Mouse (Mus musculus): ENCODE measurements at regions not wholly inside any gene's neighbourhood (a gene's known extent, or its start where the extent isn't known, plus 50 kb on each side); places are given as distances from the start of the nearest gene placed in this dataset.

- no peak for DNase-seq (ENCODE audit: low spot score)
- no peaks in the 10 kb centered on the region for H3K36me3 ChIP-seq (replicated peaks; ENCODE audit: control insufficient read depth, insufficient read depth)
- H3K4me1 ChIP-seq (replicated peaks; ENCODE audit: control insufficient read depth, insufficient read depth, low read length) = no peaks in the 10 kb centered on the region
- 89% methylated on average over 4 of the region's 4 CpGs for WGBS
- H3K9ac ChIP-seq = no peak overlapping the region
- H3K27ac ChIP-seq = no peak overlapping the region
- no peaks in the 10 kb centered on the region for H3K27me3 ChIP-seq (ENCODE audit: control insufficient read depth, insufficient read depth, low read length)
- no peak for ATAC-seq (ENCODE audit: low FRiP score)
- H3K4me2 ChIP-seq (replicated peaks) = no peak overlapping the region
- no peaks in the 10 kb centered on the region for H3K9me3 ChIP-seq (ENCODE audit: control insufficient read depth, low read length)
- H3K4me3 ChIP-seq (replicated peaks; ENCODE audit: low read length) = no peak overlapping the region
These were observed 66.8 kb upstream of the Rps6ka3 start for GRCm38 (mm10) chrX:159143278-159143677.

- 90% methylated on average over 3 of the region's 3 CpGs for WGBS
- H3K36me3 ChIP-seq (replicated peaks; ENCODE audit: control insufficient read depth, insufficient read depth) = no peaks in the 10 kb centered on the region
- H3K27me3 ChIP-seq (ENCODE audit: control insufficient read depth, insufficient read depth, low read length) = no peaks in the 10 kb centered on the region
- DNase-seq (ENCODE audit: low spot score) (no peak), ATAC-seq (ENCODE audit: low FRiP score) (no peak)
- no peak overlapping the region for H3K4me2 ChIP-seq (replicated peaks)
- no peak overlapping the region for H3K4me3 ChIP-seq (replicated peaks; ENCODE audit: low read length)
- no peak overlapping the region for H3K27ac ChIP-seq
- H3K9ac ChIP-seq = no peak overlapping the region
- H3K4me1 ChIP-seq (replicated peaks; ENCODE audit: control insufficient read depth, insufficient read depth, low read length) = no peaks in the 10 kb centered on the region
- no peaks in the 10 kb centered on the region for H3K9me3 ChIP-seq (ENCODE audit: control insufficient read depth, low read length)
These were observed 65.4 kb upstream of the Rps6ka3 start for GRCm38 (mm10) chrX:159144674-159145073.

GRCm38 (mm10) chrX:159145212-159145611 lies 64.9 kb upstream of the Rps6ka3 start:
- H3K4me3 ChIP-seq (replicated peaks; ENCODE audit: low read length) = no peak overlapping the region
- WGBS = 68% methylated on average over 4 of the region's 4 CpGs
- ATAC-seq (ENCODE audit: low FRiP score) (no peak), DNase-seq (ENCODE audit: low spot score) (no peak)
- H3K9ac ChIP-seq = no peak overlapping the region
- H3K27me3 ChIP-seq (ENCODE audit: control insufficient read depth, insufficient read depth, low read length) = no peaks in the 10 kb centered on the region
- no peak overlapping the region for H3K27ac ChIP-seq
- no peaks in the 10 kb centered on the region for H3K36me3 ChIP-seq (replicated peaks; ENCODE audit: control insufficient read depth, insufficient read depth)
- H3K4me2 ChIP-seq (replicated peaks) = no peak overlapping the region
- H3K9me3 ChIP-seq (ENCODE audit: control insufficient read depth, low read length) = no peaks in the 10 kb centered on the region
- no peaks in the 10 kb centered on the region for H3K4me1 ChIP-seq (replicated peaks; ENCODE audit: control insufficient read depth, insufficient read depth, low read length)

DNA sequence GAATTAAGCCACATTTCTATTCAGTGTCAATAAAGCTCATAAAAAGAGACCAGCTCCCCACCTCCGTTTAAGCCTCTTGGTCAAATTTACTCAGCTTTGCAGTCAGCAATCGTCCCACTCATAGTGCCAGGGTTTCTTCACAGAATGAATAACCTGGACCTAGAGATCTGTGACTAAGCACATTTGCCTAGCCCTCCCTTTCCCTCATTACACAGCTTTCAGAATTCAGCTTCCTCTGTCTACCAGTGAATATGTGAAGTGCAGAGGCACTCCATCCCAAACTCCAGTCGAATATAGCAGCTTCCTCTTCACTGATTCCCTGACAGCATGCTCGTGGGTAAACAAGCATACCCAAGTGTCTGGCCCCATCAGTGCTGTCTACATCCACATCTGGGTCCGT lies 54.3 kb upstream of the Rps6ka3 start:
- H3K9me3 ChIP-seq (ENCODE audit: control insufficient read depth, low read length) = no peaks in the 10 kb centered on the region
- 77% methylated on average over 5 of the region's 5 CpGs for WGBS

DNA sequence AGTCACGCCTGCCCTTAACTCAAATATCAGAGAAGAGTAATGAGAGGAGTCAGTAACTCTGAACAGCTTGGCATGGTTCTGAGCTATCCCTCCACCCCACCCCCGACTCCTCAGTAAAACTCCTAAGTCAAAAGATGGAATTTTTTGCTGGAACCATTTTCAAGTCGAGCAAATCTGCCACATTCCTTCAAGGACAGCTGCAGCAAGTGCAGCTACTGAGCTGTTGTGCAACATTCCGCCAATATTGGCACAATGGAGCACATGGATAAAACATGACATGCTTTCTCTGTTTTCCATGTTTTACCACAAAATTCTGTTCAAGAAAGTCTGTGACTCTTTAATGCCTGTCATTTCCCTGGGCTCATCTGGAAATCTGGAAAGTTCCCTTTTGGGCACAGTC lies 53.1 kb upstream of the Rps6ka3 start:
- 70% methylated on average over 4 of the region's 4 CpGs for WGBS

More for the DNA sequence above, 54.3 kb upstream of the Rps6ka3 start:
- Histone ChIP-seq H3K4me3 (replicated peaks; ENCODE audit: low read length) (no peak overlapping the region), H3K4me1 (replicated peaks; ENCODE audit: control insufficient read depth, insufficient read depth, low read length) (no peaks in the 10 kb centered on the region), H3K27ac (no peak overlapping the region), H3K9ac (no peak overlapping the region), H3K36me3 (replicated peaks; ENCODE audit: control insufficient read depth, insufficient read depth) (no peaks in the 10 kb centered on the region), H3K27me3 (ENCODE audit: control insufficient read depth, insufficient read depth, low read length) (no peaks in the 10 kb centered on the region), H3K4me2 (replicated peaks) (no peak overlapping the region)
- DNase-seq (ENCODE audit: low spot score) (no peak), ATAC-seq (ENCODE audit: low FRiP score) (no peak)

DNA sequence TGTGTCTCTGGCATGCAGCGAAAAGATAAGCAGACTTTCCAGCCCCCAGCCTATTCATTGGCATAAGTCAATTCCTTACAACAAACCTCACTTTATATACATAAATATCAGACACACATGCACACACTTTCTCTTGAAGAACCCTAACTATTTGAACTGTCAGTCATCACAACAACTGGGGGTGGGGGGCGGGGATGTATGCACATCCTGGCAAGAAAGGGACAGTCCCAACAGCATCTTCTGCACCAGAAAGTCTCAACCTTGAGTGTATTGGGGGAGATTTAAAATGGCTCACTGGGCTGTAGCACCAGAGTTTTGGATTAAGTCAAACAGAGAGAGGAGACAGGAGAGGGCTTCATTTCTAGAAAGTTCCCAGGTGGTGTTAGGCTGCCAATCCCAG lies 50.4 kb upstream of the Rps6ka3 start:
- no peak overlapping the region for H3K27ac ChIP-seq
- no peaks in the 10 kb centered on the region for H3K27me3 ChIP-seq (ENCODE audit: control insufficient read depth, insufficient read depth, low read length)
- H3K4me1 ChIP-seq (replicated peaks; ENCODE audit: control insufficient read depth, insufficient read depth, low read length) = no peaks in the 10 kb centered on the region
- no peak overlapping the region for H3K4me3 ChIP-seq (replicated peaks; ENCODE audit: low read length)
- H3K9ac ChIP-seq = no peak overlapping the region
- ATAC-seq (ENCODE audit: low FRiP score) (no peak), DNase-seq (ENCODE audit: low spot score) (no peak)
- no peak overlapping the region for H3K4me2 ChIP-seq (replicated peaks)
- WGBS = 93% methylated on average over 2 of the region's 2 CpGs
- H3K36me3 ChIP-seq (replicated peaks; ENCODE audit: control insufficient read depth, insufficient read depth) = no peaks in the 10 kb centered on the region
- H3K9me3 ChIP-seq (ENCODE audit: control insufficient read depth, low read length) = no peaks in the 10 kb centered on the region

More for the DNA sequence above, 53.1 kb upstream of the Rps6ka3 start:
- no peak overlapping the region for H3K4me3 ChIP-seq (replicated peaks; ENCODE audit: low read length)
- no peak overlapping the region for H3K27ac ChIP-seq
- no peaks in the 10 kb centered on the region for H3K4me1 ChIP-seq (replicated peaks; ENCODE audit: control insufficient read depth, insufficient read depth, low read length)
- no peak overlapping the region for H3K4me2 ChIP-seq (replicated peaks)
- H3K36me3 ChIP-seq (replicated peaks; ENCODE audit: control insufficient read depth, insufficient read depth) = no peaks in the 10 kb centered on the region
- ATAC-seq (ENCODE audit: low FRiP score) = no peak
- H3K9me3 ChIP-seq (ENCODE audit: control insufficient read depth, low read length) = no peaks in the 10 kb centered on the region
- H3K27me3 ChIP-seq (ENCODE audit: control insufficient read depth, insufficient read depth, low read length) = no peaks in the 10 kb centered on the region
- DNase-seq (ENCODE audit: low spot score) = no peak
- no peak overlapping the region for H3K9ac ChIP-seq
